Mouse (Mus musculus) CH12.LX (cell line): ENCODE results near the gene Pdzd2.

Experiments used
- EP300 ChIP-seq: IDR thresholded peaks from 2 replicates; pipeline ENCODE4 v1.6.1; 2011; ENCODE audit warnings: low read length, improper control_type of control experiment
- RAD21 ChIP-seq: IDR thresholded peaks from 2 replicates; pipeline ENCODE4 v1.6.1; 2011; ENCODE audit warnings: low read depth, mild to moderate bottlenecking, low read length, improper control_type of control experiment, moderate library complexity

GRCm38 (mm10) chr15:12330389-12330788, 409.3 kb downstream of the Pdzd2 start:
- TF ChIP-seq EP300 (no peak), RAD21 (no peak)
